Mouse (Mus musculus) kidney, adult 11 months (tissue): ENCODE results near the gene Mocs3.
A peak's percentile ranks its signal among the peaks of the same experiment; 100 is the strongest.

Experiments used
- DNase-seq: peaks from one replicate; pipeline ENCODE4 v3.0.0; 2022

Gene Mocs3

GRCm38 (mm10) chr2:168243278-168243677, 12.9 kb downstream of the Mocs3 start:
- no peak for DNase-seq

GRCm38 (mm10) chr2:168245571-168245970, 15.1 kb downstream of the Mocs3 start:
- no peak for DNase-seq

GRCm38 (mm10) chr2:168248167-168248855, 17.9 kb downstream of the Mocs3 start:
- DNase-seq, result no peak

- DNase-seq, result no peak
Measured at GRCm38 (mm10) chr2:168248856-168249245, 18.4 kb downstream of the Mocs3 start.

- peak; percentile 67 for DNase-seq
Measured at GRCm38 (mm10) chr2:168250270-168250669, 19.8 kb downstream of the Mocs3 start.

- no peak for DNase-seq
Measured at GRCm38 (mm10) chr2:168252639-168253292, 22.3 kb downstream of the Mocs3 start.

GRCm38 (mm10) chr2:168253822-168254221, 23.4 kb downstream of the Mocs3 start:
- no peak for DNase-seq

- peak; percentile 73 for DNase-seq
Measured at GRCm38 (mm10) chr2:168256506-168256905, 26.1 kb downstream of the Mocs3 start.

- DNase-seq, result no peak
Measured at GRCm38 (mm10) chr2:168257188-168257587, 26.8 kb downstream of the Mocs3 start.

- DNase-seq, result peak; percentile 19
Measured at GRCm38 (mm10) chr2:168259046-168259445, 28.6 kb downstream of the Mocs3 start.

GRCm38 (mm10) chr2:168260124-168260523, 29.7 kb downstream of the Mocs3 start:
- DNase-seq, result no peak

GRCm38 (mm10) chr2:168260900-168261299, 30.5 kb downstream of the Mocs3 start:
- no peak for DNase-seq

GRCm38 (mm10) chr2:168268033-168268432, 37.6 kb downstream of the Mocs3 start:
- no peak for DNase-seq

- no peak for DNase-seq
Measured at GRCm38 (mm10) chr2:168273387-168273786, 43.0 kb downstream of the Mocs3 start.

- peak; percentile 26 for DNase-seq
Measured at GRCm38 (mm10) chr2:168274374-168274935, 44.0 kb downstream of the Mocs3 start.

- DNase-seq, result peak; percentile 34
Measured at GRCm38 (mm10) chr2:168280729-168281581, 50.5 kb downstream of the Mocs3 start.

- DNase-seq, result no peak
Measured at GRCm38 (mm10) chr2:168281582-168281981, 51.2 kb downstream of the Mocs3 start, which contains the start of gene Kcng1. Kcng1 (minus strand) TSS chr2:168281736.
